Mouse (Mus musculus): ENCODE results near the gene Zfp341. TPM values are rescaled to one million over a fixed set of nuclear protein-coding genes. Genes with fewer than 3 reads are reported as not detected.
A peak's percentile ranks its signal among the peaks of the same experiment; 100 is the strongest.

Gene Zfp341
- total and polyA plus RNA-seq, 3 experiments = 2.0 to 6.3 TPM; not detected in 1

DNA sequence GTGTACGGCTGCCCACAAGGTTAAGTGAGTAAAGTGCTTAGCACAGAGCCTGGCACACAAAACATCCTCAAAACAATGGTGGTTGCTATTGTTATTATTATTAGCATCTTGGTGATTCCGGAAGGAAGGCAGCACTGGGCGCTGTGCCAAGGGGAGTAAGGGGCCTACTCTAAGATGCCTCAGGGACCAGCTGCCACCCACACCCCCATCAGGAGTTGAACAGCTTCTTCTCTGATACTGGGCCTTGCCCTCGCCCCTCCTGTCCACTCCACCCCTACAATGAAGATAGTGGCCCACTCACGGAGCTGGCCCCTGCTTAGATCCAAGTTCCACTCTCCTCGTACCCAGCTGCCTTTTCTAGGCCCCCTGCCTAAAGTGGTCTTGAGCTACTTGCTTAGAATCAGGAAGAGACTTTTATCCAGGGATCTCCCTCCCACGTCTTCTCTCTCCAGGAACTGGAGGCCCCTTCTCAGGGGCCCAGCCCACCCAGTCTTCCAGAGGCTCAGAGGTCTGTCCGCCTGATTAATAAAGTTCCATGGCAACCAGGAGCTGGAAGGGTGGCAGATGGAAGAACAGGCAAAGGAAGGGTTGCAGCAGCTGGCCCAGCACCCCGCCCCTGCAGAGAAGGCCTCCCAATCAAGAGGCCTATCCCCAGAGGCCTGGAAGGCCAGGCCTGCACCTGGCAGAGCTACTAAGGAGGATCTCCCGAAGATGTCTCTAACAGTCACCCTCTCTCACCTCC is 44.6 kb upstream of the Zfp341 start:
- Histone ChIP-seq H3K79me2 (ENCODE audit: control insufficient read depth, insufficient read depth, low read length, poor library complexity) (peaks cover 32% of the 10 kb centered on the region), H3K9me3 (replicated peaks; ENCODE audit: insufficient read depth, low read length) (no peaks in the 10 kb centered on the region), H3K4me1 (ENCODE audit: control insufficient read depth in 1 of 2, insufficient read depth in 2 of 2, low read length in 2 of 2) (peaks cover 0 to 23% of the 10 kb centered on the region in 2 experiments; a peak in 3 of 4 replicates), H3K27ac (ENCODE audit: control insufficient read depth, low read depth, low read length) (peak overlapping the region; percentile 98), H3K27me3 (ENCODE audit: control insufficient read depth in 1 of 2, insufficient read depth in 2 of 2, low read length in 2 of 2) (no peaks in the 10 kb centered on the region), H3K9ac (ENCODE audit: control insufficient read depth, low read depth, low read length, poor library complexity, severe bottlenecking) (peak overlapping the region; percentile 86), H3K4me3 (ENCODE audit: control insufficient read depth in 1 of 2, insufficient read depth in 1 of 2, low read depth in 2 of 2, low read length in 2 of 2) (peak overlapping the region; percentile 68 to 72), H3K36me3 (ENCODE audit: control insufficient read depth in 1 of 2, insufficient read depth in 2 of 2, low read length in 2 of 2) (peaks cover 0 to 23% of the 10 kb centered on the region in 2 experiments; a peak in 2 of 4 replicates)
- peak; percentile 68 for DNase-seq (ENCODE audit: low read depth, low spot score)
- 0 out of 2 replicates have a peak, but pooled peaks have one; percentile 18 for TF ChIP-seq RCOR1 (IDR thresholded peaks at IDR 0.05; ENCODE audit: low read depth, low read length)
- TF ChIP-seq MXI1 (IDR thresholded peaks at IDR 0.05; ENCODE audit: low read depth, low read length) = no peak

DNA sequence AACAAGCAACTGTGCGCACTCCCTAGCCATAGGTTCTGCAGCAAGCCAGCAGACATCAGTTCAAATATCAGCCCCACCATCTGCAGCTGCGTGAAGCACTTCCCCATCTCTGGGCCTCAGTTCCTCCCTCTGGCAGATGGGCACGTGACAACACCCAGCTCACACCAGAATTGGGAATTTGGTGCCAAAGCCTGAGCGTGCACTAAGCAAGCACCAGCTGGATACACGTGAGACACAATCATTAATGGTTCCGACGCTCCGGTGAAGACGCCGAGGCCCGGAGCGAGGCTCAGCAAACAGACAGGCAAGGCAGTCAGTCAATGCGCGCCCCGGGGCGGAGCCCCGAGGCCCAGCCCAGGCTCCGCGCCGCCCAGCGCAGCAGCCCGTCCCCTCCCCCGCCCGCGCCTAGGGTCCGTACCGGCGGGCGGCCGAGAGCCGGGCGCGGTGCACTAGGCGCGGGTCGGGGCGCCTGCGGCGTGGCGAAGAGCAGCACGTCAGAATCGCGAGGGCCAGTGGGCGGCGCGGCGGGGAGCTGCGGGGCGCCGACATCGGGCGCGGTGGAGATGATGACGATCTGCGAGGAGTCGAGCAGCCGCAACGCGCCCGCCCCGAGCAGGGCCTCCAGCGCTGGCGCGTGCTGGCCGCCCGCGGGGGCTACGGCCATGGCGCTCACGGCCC is 43.9 kb upstream of the Zfp341 start:
- peak; percentile 96 for DNase-seq (ENCODE audit: low read depth, low spot score)
- peak overlapping the region; percentile 98 for H3K27ac ChIP-seq (ENCODE audit: control insufficient read depth, low read depth, low read length)
- H3K36me3 ChIP-seq (ENCODE audit: control insufficient read depth in 1 of 2, insufficient read depth in 2 of 2, low read length in 2 of 2) = peaks cover 0 to 23% of the 10 kb centered on the region in 2 experiments; a peak in 2 of 4 replicates
- H3K79me2 ChIP-seq (ENCODE audit: control insufficient read depth, insufficient read depth, low read length, poor library complexity) = peaks cover 32% of the 10 kb centered on the region
- H3K9me3 ChIP-seq (replicated peaks; ENCODE audit: insufficient read depth, low read length) = no peaks in the 10 kb centered on the region
- H3K4me3 ChIP-seq (ENCODE audit: control insufficient read depth in 1 of 2, insufficient read depth in 1 of 2, low read depth in 2 of 2, low read length in 2 of 2) = peak overlapping the region; percentile 68 to 72
- H3K9ac ChIP-seq (ENCODE audit: control insufficient read depth, low read depth, low read length, poor library complexity, severe bottlenecking) = peak overlapping the region; percentile 86
- no peaks in the 10 kb centered on the region for H3K27me3 ChIP-seq (ENCODE audit: control insufficient read depth in 1 of 2, insufficient read depth in 2 of 2, low read length in 2 of 2)
- peaks cover 0 to 23% of the 10 kb centered on the region in 2 experiments; a peak in 3 of 4 replicates for H3K4me1 ChIP-seq (ENCODE audit: control insufficient read depth in 1 of 2, insufficient read depth in 2 of 2, low read length in 2 of 2)
- TF ChIP-seq KAT2A (conservative IDR thresholded peaks at IDR 0.05; ENCODE audit: low read depth, low read length) (peak; percentile 49; the same call in 1 of the 2 replicates), TCF12 (IDR thresholded peaks at IDR 0.05; ENCODE audit: low read depth, low read length) (peak; percentile 79), MYB (IDR thresholded peaks at IDR 0.05; ENCODE audit: low read depth, low read length) (0 out of 2 replicates have a peak, but pooled peaks have one; percentile 20), E2F4 (IDR thresholded peaks at IDR 0.05; ENCODE audit: borderline replicate concordance, low read depth, low read length) (no peak; the same call in 1 of the 2 replicates), TBP (IDR thresholded peaks at IDR 0.05; ENCODE audit: low read depth, low read length) (peak; percentile 51), NRF1 (IDR thresholded peaks at IDR 0.05; ENCODE audit: insufficient read depth, low read depth, low read length, poor library complexity, severe bottlenecking) (peak; percentile 54; the same call in 1 of the 2 replicates), RAD21 (IDR thresholded peaks at IDR 0.05; ENCODE audit: low read depth, low read length) (no peak), GATA1 (IDR thresholded peaks at IDR 0.05; ENCODE audit: low read depth, low read length) (peak; percentile 73), SMC3 (IDR thresholded peaks at IDR 0.05; ENCODE audit: low read depth, low read length) (no peak; the same call in 1 of the 2 replicates), MAZ (IDR thresholded peaks at IDR 0.05; ENCODE audit: low read depth, low read length) (peak; percentile 58; the same call in 1 of the 2 replicates), MAX (IDR thresholded peaks at IDR 0.05; ENCODE audit: low read length) (peak; percentile 97), CHD2 (IDR thresholded peaks at IDR 0.05; ENCODE audit: low read length) (no peak), TAL1 (IDR thresholded peaks at IDR 0.05; ENCODE audit: low read length) (peak; percentile 88), GABPA (IDR thresholded peaks at IDR 0.05; ENCODE audit: low read depth, low read length) (no peak), ZKSCAN1 (IDR thresholded peaks at IDR 0.05; ENCODE audit: low read depth, low read length) (0 out of 2 replicates have a peak, but pooled peaks have one; percentile 33), ZC3H11A (IDR thresholded peaks at IDR 0.05; ENCODE audit: low read depth, low read length) (no peak), SIN3A (IDR thresholded peaks at IDR 0.05; ENCODE audit: low read length) (peak; percentile 98), USF2 (IDR thresholded peaks at IDR 0.05; ENCODE audit: borderline replicate concordance in 1 of 2, insufficient read depth in 1 of 2, low read depth in 1 of 2, low read length in 2 of 2) (peak; percentile 47 to 90; a peak in 3 of 4 replicates), RCOR1 (IDR thresholded peaks at IDR 0.05; ENCODE audit: low read depth, low read length) (peak; percentile 76), BHLHE40 (IDR thresholded peaks at IDR 0.05; ENCODE audit: borderline replicate concordance, low read depth, low read length) (peak; percentile 99), HCFC1 (IDR thresholded peaks at IDR 0.05; ENCODE audit: low read depth, low read length) (peak; percentile 70), POLR2A (IDR thresholded peaks at IDR 0.05; ENCODE audit: control insufficient read depth in 1 of 2, insufficient read depth in 1 of 2, low read depth in 1 of 2, low read length in 2 of 2, poor library complexity in 1 of 2) (peak; percentile 39 to 70; a peak in 2 of 4 replicates), MYC (IDR thresholded peaks at IDR 0.05; ENCODE audit: low read depth, low read length) (peak; percentile 94), EP300 (IDR thresholded peaks at IDR 0.05; ENCODE audit: low read depth in 1 of 2, low read length in 2 of 2) (peak; percentile 63 to 81), POLR2AphosphoS5 (IDR thresholded peaks at IDR 0.05; ENCODE audit: borderline replicate concordance, low read depth, low read length) (peak; percentile 68; the same call in 1 of the 2 replicates), ELF1 (IDR thresholded peaks at IDR 0.05; ENCODE audit: low read depth, low read length) (peak; percentile 57; the same call in 1 of the 2 replicates), JUND (IDR thresholded peaks at IDR 0.05; ENCODE audit: low read depth, low read length) (no peak)
